Mouse (Mus musculus) liver, embryonic 14.5 days (tissue): Measurements from ENCODE around the gene Espn.

Experiments
- CTCF ChIP-seq: IDR thresholded peaks from 2 replicates; pipeline ENCODE4 v1.5.1; 2016; ENCODE audit warnings: antibody characterized with exemption, low read depth, control low read depth
- EP300 ChIP-seq: IDR thresholded peaks from 2 replicates; pipeline ENCODE4 v1.6.1; 2016; ENCODE audit warnings: antibody characterized with exemption, low read depth

DNA sequence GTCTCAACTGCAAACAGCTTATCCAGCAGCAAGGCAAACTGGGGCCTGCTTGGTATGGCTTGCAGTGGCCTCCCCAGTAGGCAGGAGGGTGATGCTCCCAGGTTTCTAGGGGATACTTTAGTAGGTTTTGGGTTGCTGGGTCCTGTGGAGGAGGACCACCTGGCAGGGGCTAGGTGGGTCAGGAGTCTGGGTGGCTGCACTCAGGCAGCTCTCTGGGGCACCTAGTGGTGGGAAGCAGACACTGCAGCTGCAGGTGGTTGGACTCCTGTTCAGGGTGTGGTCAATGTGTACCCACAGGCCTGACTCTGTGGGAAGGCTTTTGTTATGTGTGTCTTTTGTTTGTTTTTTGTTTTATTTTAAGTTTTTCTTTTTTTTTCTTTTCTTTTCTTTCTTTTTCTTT, 17.7 kb downstream of the Espn start:
- TF ChIP-seq CTCF (peak; percentile 91), EP300 (no peak)
